Mouse (Mus musculus) cerebellum, adult 2 months (tissue): Measurements from ENCODE around the gene Nxn.

Source experiments
- CTCF ChIP-seq: fragments of 200-500 bp; IDR thresholded peaks from 2 replicates; pipeline ENCODE4 v1.5.1; 2011; ENCODE audit warnings: low read depth, mild to moderate bottlenecking, control low read depth, low read length, moderate library complexity, borderline replicate concordance; ENCODE audit not compliant: insufficient read depth
- POLR2A ChIP-seq: fragments of 200-500 bp; IDR thresholded peaks from 2 replicates; pipeline ENCODE4 v1.6.1; 2011; ENCODE audit warnings: low read length, control low read depth, borderline replicate concordance; ENCODE audit not compliant: insufficient read depth

- no peak for TF ChIP-seq CTCF
- no peak for TF ChIP-seq POLR2A
Measured at GRCm38 (mm10) chr11:76338656-76339055, 60.3 kb downstream of the Nxn start.
